Mouse (Mus musculus): ENCODE results near the gene Gm20716.
"Not testable (repeated sequence)": the region's sequence is repeated elsewhere in the genome, so short reads cannot be mapped to it uniquely, and the experiment has no call there.

Gene Gm20716

GRCm38 (mm10) chr2:168166750-168167460 lies 63.3 kb downstream of the Gm20716 start:
- peak in 1 of 2 experiments; percentile 42 for DNase-seq (ENCODE audit: low spot score in 2 of 2)

GRCm38 (mm10) chr2:168161978-168162377 lies 68.2 kb downstream of the Gm20716 start:
- DNase-seq (ENCODE audit: low spot score in 2 of 2), result no peak

- no peak for DNase-seq (ENCODE audit: low spot score in 2 of 2)
Measured at GRCm38 (mm10) chr2:168161514-168161971, 68.6 kb downstream of the Gm20716 start.

- no peak for DNase-seq (ENCODE audit: low spot score in 2 of 2)
Measured at GRCm38 (mm10) chr2:168160370-168160930, 69.7 kb downstream of the Gm20716 start.

- DNase-seq (ENCODE audit: low spot score in 2 of 2), result no peak
Measured at GRCm38 (mm10) chr2:168158911-168159711, 71.1 kb downstream of the Gm20716 start.

- not testable (repeated sequence) for DNase-seq (ENCODE audit: low spot score in 2 of 2)
Measured at GRCm38 (mm10) chr2:168157974-168158373, 72.2 kb downstream of the Gm20716 start.

GRCm38 (mm10) chr2:168156361-168156760 lies 73.8 kb downstream of the Gm20716 start:
- DNase-seq (ENCODE audit: low spot score in 2 of 2), result no peak

GRCm38 (mm10) chr2:168155666-168156065 lies 74.5 kb downstream of the Gm20716 start:
- DNase-seq (ENCODE audit: low spot score in 2 of 2), result no peak

GRCm38 (mm10) chr2:168154090-168154881 lies 75.9 kb downstream of the Gm20716 start:
- peak; percentile 91 for DNase-seq (ENCODE audit: low spot score in 2 of 2)

- no peak for DNase-seq (ENCODE audit: low spot score in 2 of 2)
Measured at GRCm38 (mm10) chr2:168149241-168149640, 80.9 kb downstream of the Gm20716 start.

- DNase-seq (ENCODE audit: low spot score in 2 of 2), result no peak
Measured at GRCm38 (mm10) chr2:168147722-168148432, 82.3 kb downstream of the Gm20716 start.

- no peak for DNase-seq (ENCODE audit: low spot score in 2 of 2)
Measured at GRCm38 (mm10) chr2:168145437-168145836, 84.7 kb downstream of the Gm20716 start.

- no peak for DNase-seq (ENCODE audit: low spot score in 2 of 2)
Measured at GRCm38 (mm10) chr2:168143794-168144193, 86.4 kb downstream of the Gm20716 start.

- DNase-seq (ENCODE audit: low spot score in 2 of 2), result no peak
Measured at GRCm38 (mm10) chr2:168137161-168137560, 93.0 kb downstream of the Gm20716 start.
